Mouse (Mus musculus): ENCODE measurements around the gene Atg9a.

DNA sequence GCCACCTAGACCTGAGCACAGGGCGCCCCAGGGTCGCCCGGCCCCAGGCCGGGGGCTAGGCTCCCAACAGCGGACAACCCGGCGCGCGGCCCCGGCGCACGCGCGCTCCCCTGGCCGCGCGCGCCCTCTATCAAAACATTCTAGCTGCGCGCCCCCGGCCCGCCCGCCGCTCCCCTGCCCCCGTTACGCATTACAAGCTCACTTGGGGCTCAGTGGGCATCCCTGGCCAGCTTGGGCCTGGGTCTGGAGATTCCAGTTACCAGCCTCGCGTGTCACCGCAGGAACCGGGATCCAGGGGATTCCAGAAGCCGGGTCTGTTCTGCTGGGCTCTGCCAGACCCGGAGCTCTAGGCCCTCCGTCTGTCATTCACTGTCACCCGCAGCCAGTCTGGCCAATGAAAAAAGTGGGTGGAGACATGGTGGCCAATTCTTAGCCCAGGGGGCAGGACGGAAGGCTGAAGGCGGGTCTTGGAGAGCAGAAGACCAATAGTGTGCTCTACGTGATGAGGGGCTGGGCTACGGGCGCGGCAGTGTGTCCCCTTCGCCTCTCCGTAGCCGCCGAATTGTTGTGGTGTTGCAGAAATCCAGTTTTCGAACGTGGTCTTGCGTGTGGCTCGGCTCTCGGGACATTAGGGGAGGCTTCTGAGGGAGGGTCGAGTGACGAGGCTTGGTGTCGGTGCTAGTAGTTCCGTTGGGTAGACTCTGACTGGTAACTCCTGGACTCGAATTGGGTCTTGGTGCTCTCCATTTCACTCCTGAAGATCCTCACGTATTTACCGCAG is at the start of gene Atg9a, which contains the start of gene Ankzf1:
- TF ChIP-seq CTCF (IDR thresholded peaks at IDR 0.05; ENCODE audit: extremely low read depth, insufficient read depth, low read length) = no peak
- TF ChIP-seq POLR2A (IDR thresholded peaks at IDR 0.05; ENCODE audit: extremely low read depth, insufficient read depth, low read length) = peak; percentile 80

All from cortical plate, adult 2 months (tissue).